Mouse (Mus musculus) liver, embryonic 11.5 days (tissue): Measurements from ENCODE around the gene Hkdc1. TPM values are rescaled to one million over a fixed set of nuclear protein-coding genes. Genes with fewer than 3 reads are reported as not detected.

ENCODE experiments used
- ATAC-seq: fragments of 200-750 bp; cut with Nextera tagmentation; replicated peaks from 2 replicates; pipeline ENCODE4 v1.8.0; 2017; ENCODE audit warnings: moderate number of reproducible peaks, mild to moderate bottlenecking, moderate TSS enrichment, moderate library complexity; ENCODE audit not compliant: low FRiP score
- DNase-seq: peaks from one replicate; pipeline ENCODE4 v3.0.0-alpha.2; 2017; ENCODE audit warnings: low spot score
- H3K27ac ChIP-seq: fragments of 300-500 bp; sonication (generic); 2 replicates; pipeline ENCODE4 v1.5.1; 2014; ENCODE audit warnings: mild to moderate bottlenecking, low read depth, low read length, control low read depth
- H3K27me3 ChIP-seq: fragments of 300-500 bp; sonication (generic); replicated peaks from 2 replicates; pipeline ENCODE4 v1.6.1; 2014; ENCODE audit warnings: low read length, mixed read lengths; ENCODE audit not compliant: control insufficient read depth, insufficient read depth
- H3K36me3 ChIP-seq: fragments of 300-500 bp; sonication (generic); 2 replicates; pipeline ENCODE4 v1.6.1; 2014; ENCODE audit warnings: mild to moderate bottlenecking, low read length, moderate library complexity, mixed read lengths; ENCODE audit not compliant: control insufficient read depth, insufficient read depth
- H3K4me1 ChIP-seq: fragments of 300-500 bp; sonication (generic); replicated peaks from 2 replicates; pipeline ENCODE4 v1.6.1; 2014; ENCODE audit warnings: low read length, mixed read lengths; ENCODE audit not compliant: control insufficient read depth, insufficient read depth
- H3K4me2 ChIP-seq: fragments of 300-500 bp; sonication (generic); 2 replicates; pipeline ENCODE4 v1.6.1; 2014; ENCODE audit warnings: mild to moderate bottlenecking, control low read depth, moderate library complexity
- H3K4me3 ChIP-seq: fragments of 300-500 bp; sonication (generic); 2 replicates; pipeline ENCODE4 v1.5.1; 2014; ENCODE audit warnings: low read depth, low read length, control low read depth
- H3K9ac ChIP-seq: fragments of 300-500 bp; sonication (generic); 2 replicates; pipeline ENCODE4 v1.6.1; 2014; ENCODE audit warnings: low read depth, low read length, control low read depth
- H3K9me3 ChIP-seq: fragments of 300-500 bp; sonication (generic); 2 replicates; pipeline ENCODE4 v1.6.1; 2016; ENCODE audit warnings: low read length, inconsistent platforms, mixed read lengths; ENCODE audit not compliant: control insufficient read depth
- WGBS: fragments of 180-500 bp; shearing (Covaris S2); extraction: QIAGEN DNeasy Blood & Tissue Kit; methylation state at CpG from one replicate; pipeline ENCODE4 v1.1.7; 2014; 5-methylcytosine and 5-hydroxymethylcytosine counted together
- polyA plus RNA-seq: library from polyadenylated mRNA; unstranded; fragments of >200 nt; fragmentation: Nextera tagmentation; extraction: Ambion mirVana; gene quantifications from 2 replicates; pipeline ENCODE4 v1.2.1, GENCODE M21; 2014

The Hkdc1 gene
- polyA plus RNA-seq, 1 experiment from 2014 or later, result 6.6 TPM

DNA sequence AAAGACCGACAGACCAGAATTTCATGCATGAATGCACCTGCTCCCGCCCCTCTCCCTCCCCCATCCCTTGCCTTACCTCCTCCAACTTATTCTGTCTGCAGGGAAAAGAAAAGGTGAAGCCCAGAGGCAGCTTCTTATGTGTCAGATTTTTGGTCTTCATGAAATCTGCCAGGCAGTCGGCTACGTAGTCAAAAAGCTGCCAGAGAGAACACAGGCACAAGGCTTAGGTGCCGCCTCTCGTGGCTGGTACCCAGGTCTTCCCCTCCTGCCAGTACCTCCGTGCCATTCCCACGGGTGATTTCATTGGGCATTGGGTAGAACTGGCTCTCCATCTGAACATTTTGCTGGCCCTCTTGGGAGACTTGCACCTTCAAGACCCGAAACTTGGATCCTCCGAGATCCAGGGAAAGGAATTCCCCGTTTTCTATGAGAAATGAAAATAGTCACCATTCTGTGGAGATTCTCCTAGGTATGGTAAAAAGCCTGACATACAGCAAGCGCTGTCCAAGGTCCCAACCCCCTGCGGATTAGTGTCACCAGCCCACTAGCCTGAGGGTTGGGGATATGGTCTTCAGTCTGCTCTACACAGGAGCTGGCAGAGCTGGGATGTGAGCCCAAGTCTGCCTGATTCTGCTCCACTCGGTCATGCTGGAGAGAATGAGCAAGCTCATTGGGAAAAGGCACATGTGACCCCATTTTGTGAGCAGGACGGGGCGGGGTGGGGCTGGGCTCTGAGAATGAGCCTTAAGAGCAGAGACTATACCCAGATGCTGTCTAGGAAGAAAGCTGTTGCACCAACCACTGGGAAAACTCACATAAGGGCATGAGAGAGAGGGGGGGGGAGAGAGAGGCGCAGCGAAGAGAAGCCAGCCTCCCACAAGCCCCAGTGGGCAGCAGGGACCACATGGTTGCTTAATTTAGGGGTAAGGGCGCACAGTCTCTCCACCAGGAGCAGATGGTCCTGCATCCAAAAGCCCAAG lies 10.6 kb downstream of the Hkdc1 start:
- WGBS, result 65% methylated on average over 19 of the region's 19 CpGs
- Histone ChIP-seq H3K4me2 (no peak overlapping the region), H3K4me3 (no peak overlapping the region), H3K9ac (no peak overlapping the region), H3K4me1 (peaks cover 12% of the 10 kb centered on the region), H3K27me3 (peaks cover 7% of the 10 kb centered on the region; the same call in 1 of the 2 replicates), H3K27ac (no peak overlapping the region), H3K9me3 (no peaks in the 10 kb centered on the region), H3K36me3 (no peaks in the 10 kb centered on the region)
- ATAC-seq (no peak), DNase-seq (no peak)

DNA sequence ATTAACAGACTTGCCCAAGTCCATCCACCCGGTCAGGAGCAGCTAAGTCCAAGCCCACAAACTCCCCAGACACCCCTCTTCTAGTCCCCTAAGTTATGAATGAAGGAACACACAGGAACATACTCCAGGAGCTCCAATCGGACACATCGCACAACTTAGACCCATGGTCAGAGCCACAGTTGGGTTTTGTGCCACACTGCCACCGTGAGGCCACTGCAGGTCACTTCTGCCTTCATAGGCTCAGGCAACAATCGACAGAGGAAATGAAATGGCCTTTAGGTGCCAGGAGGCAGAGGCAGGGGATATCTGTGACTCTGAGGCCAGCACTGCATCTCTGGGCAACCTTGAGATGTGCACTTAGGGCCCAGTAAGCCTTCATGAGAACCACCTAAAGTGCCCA lies 11.3 kb downstream of the Hkdc1 start:
- ATAC-seq, result peak; percentile 39; the same call in 1 of the 2 replicates
- no peak overlapping the region for H3K4me2 ChIP-seq
- H3K9me3 ChIP-seq, result no peaks in the 10 kb centered on the region
- peaks cover 12% of the 10 kb centered on the region for H3K4me1 ChIP-seq
- H3K27me3 ChIP-seq, result peaks cover 7% of the 10 kb centered on the region; the same call in 1 of the 2 replicates
- H3K27ac ChIP-seq, result no peak overlapping the region
- no peak overlapping the region for H3K4me3 ChIP-seq
- H3K36me3 ChIP-seq, result no peaks in the 10 kb centered on the region
- H3K9ac ChIP-seq, result no peak overlapping the region
- peak; percentile 54 for DNase-seq
- WGBS, result 17% methylated on average over 5 of the region's 5 CpGs

DNA sequence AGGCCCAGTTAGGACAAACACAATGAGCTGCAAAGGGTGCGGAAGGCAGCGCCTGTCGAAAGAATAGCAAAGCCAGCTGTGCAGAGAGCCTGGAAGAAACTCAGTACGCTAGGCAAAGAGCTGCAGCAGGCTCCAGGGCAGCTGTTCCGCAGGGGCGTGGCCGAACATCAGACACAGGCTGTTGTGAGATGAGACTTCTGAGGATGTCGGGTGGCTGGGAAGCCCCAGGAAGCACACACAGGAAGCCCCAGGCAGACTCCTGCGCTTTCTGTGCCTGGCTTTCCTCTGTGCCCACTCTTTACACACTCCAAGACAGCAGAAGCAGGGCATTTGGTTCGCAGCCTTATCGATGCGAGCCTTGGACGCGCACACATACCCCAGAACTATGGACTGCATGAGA lies 17.4 kb downstream of the Hkdc1 start:
- Histone ChIP-seq H3K27ac (no peak overlapping the region), H3K36me3 (no peaks in the 10 kb centered on the region), H3K4me2 (peak overlapping the region; percentile 23; the same call in 1 of the 2 replicates), H3K4me1 (no peaks in the 10 kb centered on the region), H3K27me3 (peaks cover 10% of the 10 kb centered on the region; the same call in 1 of the 2 replicates), H3K9ac (no peak overlapping the region), H3K4me3 (no peak overlapping the region), H3K9me3 (no peaks in the 10 kb centered on the region)
- 56% methylated on average over 14 of the region's 14 CpGs for WGBS
- DNase-seq (no peak), ATAC-seq (no peak)

DNA sequence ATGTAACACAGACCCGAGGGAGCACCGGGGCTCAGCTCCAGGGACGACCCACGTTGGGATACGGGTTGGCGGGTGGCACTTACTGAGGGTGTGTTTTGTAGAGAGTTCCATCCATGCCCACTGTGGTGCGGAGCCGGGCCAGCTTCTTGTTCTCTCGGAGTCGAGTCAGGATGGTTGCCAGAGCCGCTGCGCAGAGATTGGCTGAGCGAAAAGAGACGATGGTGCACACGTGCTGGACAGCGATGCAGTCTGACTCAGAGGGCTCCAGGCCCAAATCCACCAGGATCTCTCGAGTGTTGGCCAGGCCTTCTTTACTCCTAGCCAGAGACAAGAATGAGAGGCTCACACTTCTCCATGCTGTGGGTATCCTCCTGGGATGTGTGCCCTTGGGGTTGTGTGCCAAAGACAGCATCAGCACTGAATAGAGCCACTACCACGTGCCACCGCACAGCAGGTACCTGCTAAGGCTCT lies 20.6 kb downstream of the Hkdc1 start:
- Histone ChIP-seq H3K4me1 (no peaks in the 10 kb centered on the region), H3K4me3 (no peak overlapping the region), H3K27me3 (0 out of 2 replicates have a peak, but pooled peaks cover 3% of the 10 kb centered on the region), H3K27ac (no peak overlapping the region), H3K4me2 (no peak overlapping the region), H3K9me3 (no peaks in the 10 kb centered on the region), H3K36me3 (no peaks in the 10 kb centered on the region), H3K9ac (no peak overlapping the region)
- 82% methylated on average over 19 of the region's 19 CpGs for WGBS
- ATAC-seq (no peak), DNase-seq (no peak)

DNA sequence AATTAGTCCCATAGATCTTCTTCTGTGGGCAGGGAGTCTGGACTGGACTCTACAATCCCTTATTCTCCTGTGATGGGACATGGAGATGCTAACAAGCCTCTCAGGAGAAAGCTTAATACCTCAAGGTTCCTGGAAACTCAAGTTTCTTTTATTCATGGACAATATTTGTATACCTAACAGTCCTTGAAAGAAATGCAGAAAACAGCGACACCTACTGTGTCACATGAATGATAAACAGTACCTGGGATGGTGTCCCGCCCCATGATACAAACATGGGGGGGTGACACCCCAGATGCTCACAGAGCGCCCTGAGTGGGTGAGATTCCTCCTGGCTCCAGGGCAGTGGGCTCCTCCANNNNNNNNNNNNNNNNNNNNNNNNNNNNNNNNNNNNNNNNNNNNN lies 39.3 kb downstream of the Hkdc1 start:
- DNase-seq (no peak), ATAC-seq (no peak)
- H3K27me3 ChIP-seq, result no peaks in the 10 kb centered on the region
- no peaks in the 10 kb centered on the region for H3K9me3 ChIP-seq
- H3K4me1 ChIP-seq, result no peaks in the 10 kb centered on the region
- H3K9ac ChIP-seq, result no peak overlapping the region
- WGBS, result 77% methylated on average over 3 of the region's 3 CpGs
- H3K4me3 ChIP-seq, result no peak overlapping the region
- no peaks in the 10 kb centered on the region for H3K36me3 ChIP-seq
- no peak overlapping the region for H3K27ac ChIP-seq
- no peak overlapping the region for H3K4me2 ChIP-seq

DNA sequence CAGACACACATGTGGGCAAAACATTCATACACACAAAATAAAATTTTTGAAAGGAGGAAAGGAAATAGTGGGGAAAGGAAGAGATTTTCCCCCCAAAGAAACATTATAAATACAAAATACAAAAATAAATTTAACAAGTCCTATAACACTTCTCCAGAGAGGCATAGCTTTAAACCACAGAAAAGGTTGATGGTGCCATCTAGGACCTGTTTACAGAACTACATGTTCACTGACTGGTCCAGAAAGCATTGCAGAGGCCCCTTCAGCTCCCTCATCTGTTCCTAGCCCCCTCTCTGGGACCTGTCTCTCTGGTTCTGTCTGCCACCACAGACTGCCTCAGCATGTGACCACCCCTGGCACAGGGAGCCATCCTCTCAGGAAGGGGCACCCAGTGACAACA lies 41.4 kb downstream of the Hkdc1 start:
- DNase-seq (no peak), ATAC-seq (no peak)
- Histone ChIP-seq H3K27me3 (no peaks in the 10 kb centered on the region), H3K36me3 (no peaks in the 10 kb centered on the region), H3K4me3 (no peak overlapping the region), H3K27ac (no peak overlapping the region), H3K4me2 (no peak overlapping the region), H3K9me3 (no peaks in the 10 kb centered on the region), H3K9ac (no peak overlapping the region), H3K4me1 (no peaks in the 10 kb centered on the region)

DNA sequence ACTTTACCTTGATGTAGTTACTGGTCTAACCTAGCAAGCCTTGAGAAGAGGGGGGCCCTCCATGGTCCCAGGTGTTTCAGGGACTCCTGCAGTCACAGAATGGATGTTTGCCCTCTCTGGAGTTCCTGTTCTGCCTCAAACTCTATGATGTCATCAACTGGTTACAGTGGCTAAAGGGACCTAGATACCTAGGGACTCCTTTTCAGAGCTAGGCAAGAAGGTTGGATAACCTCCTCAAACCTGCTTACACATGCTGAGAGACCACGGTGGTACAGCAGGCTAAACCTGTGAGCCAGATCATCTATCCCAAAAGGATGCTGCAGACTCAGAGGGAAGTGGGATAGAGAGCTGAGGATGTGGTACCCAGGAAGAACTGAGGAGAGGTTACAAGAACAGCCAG lies 42.5 kb downstream of the Hkdc1 start, which contains the start of gene Hk1:
TSS of gene Hk1 (minus strand) at position 101 of the 400 bp plus-strand sequence.
- H3K9ac ChIP-seq, result no peak within 1 kb of the TSS
- H3K36me3 ChIP-seq, result no peaks in the 10 kb centered on the region
- H3K4me2 ChIP-seq, result no peak within 1 kb of the TSS
- no peaks in the 10 kb centered on the region for H3K4me1 ChIP-seq
- 73% methylated on average over 1 of the region's 1 CpGs for WGBS
- H3K27me3 ChIP-seq, result no peaks in the 10 kb centered on the region
- H3K9me3 ChIP-seq, result no peaks in the 10 kb centered on the region
- H3K4me3 ChIP-seq, result no peak within 1 kb of the TSS
- ATAC-seq (no peak), DNase-seq (no peak)
- H3K27ac ChIP-seq, result no peak within 1 kb of the TSS

DNA sequence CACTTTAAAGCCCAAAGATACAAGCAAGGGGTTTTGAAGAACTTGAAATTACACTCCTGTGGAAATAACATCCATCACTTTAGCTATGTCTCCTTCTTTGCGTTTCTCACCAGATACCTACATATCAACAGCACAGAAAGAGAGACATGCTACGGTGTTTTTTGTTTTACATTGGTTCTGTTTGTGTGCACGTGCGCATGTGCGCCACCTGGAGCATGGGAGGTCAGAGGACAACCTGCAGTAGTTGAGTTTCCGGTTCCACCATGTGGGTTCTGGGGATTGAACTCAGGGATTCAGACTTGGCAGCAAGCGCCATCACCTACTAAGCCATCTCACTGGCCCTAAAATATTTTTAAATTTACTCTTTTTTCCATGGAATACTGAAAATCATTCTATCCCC lies 63.5 kb downstream of the Hkdc1 start:
- 81% methylated on average over 7 of the region's 7 CpGs for WGBS
- no peaks in the 10 kb centered on the region for H3K4me1 ChIP-seq
- no peaks in the 10 kb centered on the region for H3K36me3 ChIP-seq
- H3K4me3 ChIP-seq, result no peak overlapping the region
- no peak for DNase-seq
- no peak overlapping the region for H3K4me2 ChIP-seq
- H3K9ac ChIP-seq, result no peak overlapping the region
- no peak for ATAC-seq
- no peaks in the 10 kb centered on the region for H3K9me3 ChIP-seq
- H3K27ac ChIP-seq, result no peak overlapping the region
- no peaks in the 10 kb centered on the region for H3K27me3 ChIP-seq
